Mouse (Mus musculus): ENCODE results near the gene Pym1.

Gene Pym1

DNA sequence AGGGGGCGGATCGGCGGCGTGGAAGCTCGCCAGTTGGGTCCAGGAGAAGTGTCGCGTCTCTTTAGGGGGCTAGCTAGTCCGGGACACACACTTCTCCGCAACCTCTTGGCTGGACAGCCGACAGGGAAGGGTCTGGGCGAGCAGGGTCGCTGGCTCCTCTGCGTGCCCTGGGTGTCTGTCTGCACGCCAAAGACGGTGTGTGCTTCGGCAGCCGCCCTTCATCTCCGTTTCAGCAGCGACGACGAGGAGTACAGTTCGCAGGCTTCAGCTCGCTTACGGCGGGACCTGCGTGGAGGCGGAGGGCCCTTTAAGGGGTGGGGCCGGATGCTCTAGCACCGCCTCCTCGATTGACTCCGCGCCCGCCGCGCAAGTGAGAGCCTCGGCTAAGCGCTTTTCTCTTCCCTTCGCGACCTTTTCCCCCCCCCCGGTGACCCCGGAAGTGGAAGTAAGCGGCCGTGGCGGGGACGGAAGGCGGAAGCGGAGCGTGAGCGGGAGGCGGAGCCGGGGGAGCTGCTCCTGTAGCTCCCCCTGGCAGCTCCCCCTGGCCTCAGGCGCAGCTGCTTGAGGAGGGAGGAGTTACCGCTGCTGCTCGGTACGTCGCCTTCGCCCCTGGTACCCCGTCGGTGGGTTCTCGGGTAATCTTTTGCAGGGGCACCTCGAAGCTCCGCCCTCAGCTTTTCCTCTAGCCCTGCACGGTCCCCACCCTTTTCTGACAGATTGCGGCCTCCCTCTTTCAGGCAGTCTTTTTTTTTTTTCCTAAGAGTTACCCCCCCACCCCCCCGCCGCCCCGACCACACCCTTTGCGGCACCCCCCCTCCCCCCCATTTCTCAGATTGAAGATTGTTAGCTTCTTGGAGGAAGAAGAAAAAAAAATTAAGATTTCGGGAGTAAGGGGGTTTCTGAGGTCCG, 57.7 kb downstream of the Pym1 start:
- DNase-seq (ENCODE audit: low spot score) = peak; percentile 92

GRCm38 (mm10) chr10:128806086-128806485, 58.4 kb downstream of the Pym1 start:
- no peak for DNase-seq (ENCODE audit: low spot score)

GRCm38 (mm10) chr10:128807018-128807417, 59.3 kb downstream of the Pym1 start:
- DNase-seq (ENCODE audit: low spot score) = no peak
